Mouse (Mus musculus): Measurements from ENCODE around the gene Ankef1. TPM values are rescaled to one million over a fixed set of nuclear protein-coding genes. Genes with fewer than 3 reads are reported as not detected.

Gene Ankef1
- polyA plus RNA-seq, 1 experiment from 2014 or later: 0.40 TPM

Other genes with a start within 250 kb of the Ankef1 start
- gene Pak7, start 113.9 kb upstream of the Ankef1 start, polyA plus RNA-seq (2014; fragmentation: Nextera tagmentation; extraction: Ambion mirVana): 10.6 and 13.0 TPM in 2 replicates
- gene Snap25, start 211.5 kb downstream of the Ankef1 start, polyA plus RNA-seq (2014; fragmentation: Nextera tagmentation; extraction: Ambion mirVana): 65.9 and 69.6 TPM in 2 replicates